Mouse (Mus musculus) liver, embryonic 15.5 days (tissue): ENCODE data around the gene Pacs1. TPM values are rescaled to one million over a fixed set of nuclear protein-coding genes. Genes with fewer than 3 reads are reported as not detected.
"Not testable (repeated sequence)": the region's sequence is repeated elsewhere in the genome, so short reads cannot be mapped to it uniquely, and the experiment has no call there.

ENCODE experiments used
- ATAC-seq: fragments of 200-750 bp; cut with Nextera tagmentation; 2 replicates; pipeline ENCODE4 v1.8.0; 2017; ENCODE audit warnings: moderate number of reproducible peaks, mild to moderate bottlenecking, moderate library complexity; ENCODE audit not compliant: insufficient read depth
- H3K27ac ChIP-seq: fragments of 300-500 bp; sonication (generic); replicated peaks from 2 replicates; pipeline ENCODE4 v1.5.1; 2015; ENCODE audit warnings: mild to moderate bottlenecking, inconsistent platforms
- H3K27me3 ChIP-seq: fragments of 300-500 bp; sonication (generic); 2 replicates; pipeline ENCODE4 v1.6.1; 2015; ENCODE audit warnings: mild to moderate bottlenecking, inconsistent platforms
- H3K36me3 ChIP-seq: fragments of 300-500 bp; sonication (generic); replicated peaks from 2 replicates; pipeline ENCODE4 v1.6.1; 2015; ENCODE audit warnings: moderate library complexity, mild to moderate bottlenecking, inconsistent platforms
- H3K4me1 ChIP-seq: fragments of 300-500 bp; sonication (generic); replicated peaks from 2 replicates; pipeline ENCODE4 v1.6.1; 2015; ENCODE audit warnings: inconsistent platforms
- H3K4me2 ChIP-seq: fragments of 300-500 bp; sonication (generic); 2 replicates; pipeline ENCODE4 v1.6.1; 2015; ENCODE audit warnings: moderate library complexity, mild to moderate bottlenecking, inconsistent platforms
- H3K4me3 ChIP-seq: fragments of 300-500 bp; sonication (generic); replicated peaks from 2 replicates; pipeline ENCODE4 v1.5.1; 2015; ENCODE audit warnings: mild to moderate bottlenecking, inconsistent platforms
- H3K9ac ChIP-seq: fragments of 300-500 bp; sonication (generic); 2 replicates; pipeline ENCODE4 v1.6.1; 2015; ENCODE audit warnings: moderate library complexity, mild to moderate bottlenecking, inconsistent platforms
- H3K9me3 ChIP-seq: fragments of 300-500 bp; sonication (generic); replicated peaks from 2 replicates; pipeline ENCODE4 v1.6.1; 2016; ENCODE audit warnings: inconsistent platforms
- WGBS: fragments of 180-500 bp; shearing (Covaris S2); methylation state at CpG from one replicate; pipeline ENCODE4 v1.1.7; 2015; ENCODE audit warnings: mixed read lengths; ENCODE audit not compliant: insufficient replicate concordance; 5-methylcytosine and 5-hydroxymethylcytosine counted together
- polyA plus RNA-seq: library from polyadenylated mRNA; unstranded; fragments of >200 nt; fragmentation: Nextera tagmentation; extraction: Ambion mirVana; gene quantifications from 2 replicates; pipeline ENCODE4 v1.2.1, GENCODE M21; 2015

Gene Pacs1
- polyA plus RNA-seq, 1 experiment from 2014 or later: 8.6 TPM

GRCm38 (mm10) chr19:5200617-5201016 lies 72.3 kb downstream of the Pacs1 start:
- not testable (repeated sequence) for H3K27me3 ChIP-seq
- 71% methylated on average over 4 of the region's 4 CpGs for WGBS

GRCm38 (mm10) chr19:5198553-5198952 lies 74.4 kb downstream of the Pacs1 start:
- Histone ChIP-seq H3K27ac (no peak overlapping the region), H3K4me3 (no peak overlapping the region), H3K9me3 (no peaks in the 10 kb centered on the region), H3K9ac (no peak overlapping the region), H3K4me1 (0 out of 2 replicates have a peak, but pooled peaks cover 5% of the 10 kb centered on the region), H3K27me3 (no peaks in the 10 kb centered on the region), H3K36me3 (no peaks in the 10 kb centered on the region), H3K4me2 (no peak overlapping the region)
- WGBS: 35% methylated on average over 3 of the region's 3 CpGs
- ATAC-seq: no peak

More at GRCm38 (mm10) chr19:5200617-5201016, 72.3 kb downstream of the Pacs1 start:
- not testable (repeated sequence) for H3K36me3 ChIP-seq, H3K9ac ChIP-seq, H3K4me3 ChIP-seq, H3K4me2 ChIP-seq, ATAC-seq, H3K4me1 ChIP-seq, H3K9me3 ChIP-seq, H3K27ac ChIP-seq

DNA sequence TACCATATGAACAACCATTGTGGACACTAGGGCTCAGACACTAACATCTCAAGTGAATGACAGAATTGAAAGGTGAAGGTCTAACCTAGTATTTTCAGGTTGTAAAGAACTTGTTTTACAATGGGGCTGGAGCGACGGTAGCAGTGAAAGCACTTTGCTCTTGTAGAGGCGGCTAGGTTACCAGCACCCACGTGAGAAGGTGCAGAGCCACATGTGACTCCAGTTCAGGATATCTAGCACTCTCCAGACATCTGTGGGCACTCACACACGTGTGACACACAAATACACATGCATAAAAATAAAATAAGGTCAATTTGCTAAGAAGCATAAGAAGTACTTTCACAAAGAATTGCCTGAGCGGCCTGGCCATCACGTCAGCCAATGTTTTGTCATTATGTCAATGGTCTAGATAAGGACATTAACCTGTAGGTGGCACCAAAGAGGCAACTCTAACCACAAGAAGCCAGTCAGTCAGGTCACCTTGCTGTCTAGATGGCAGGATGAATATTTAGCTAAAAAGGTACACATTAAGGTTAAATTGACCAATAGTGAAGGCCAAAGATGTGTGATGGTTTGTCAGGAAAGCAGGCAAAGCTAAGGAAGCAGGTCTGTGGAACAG lies 77.4 kb downstream of the Pacs1 start:
- Histone ChIP-seq H3K27me3 (no peaks in the 10 kb centered on the region), H3K36me3 (no peaks in the 10 kb centered on the region), H3K9ac (no peak overlapping the region), H3K4me3 (no peak overlapping the region), H3K9me3 (no peaks in the 10 kb centered on the region), H3K27ac (no peak overlapping the region), H3K4me1 (peaks cover 5% of the 10 kb centered on the region; the same call in 1 of the 2 replicates), H3K4me2 (no peak overlapping the region)
- no peak; the same call in 1 of the 2 replicates for ATAC-seq
- WGBS: 46% methylated on average over 7 of the region's 7 CpGs

DNA sequence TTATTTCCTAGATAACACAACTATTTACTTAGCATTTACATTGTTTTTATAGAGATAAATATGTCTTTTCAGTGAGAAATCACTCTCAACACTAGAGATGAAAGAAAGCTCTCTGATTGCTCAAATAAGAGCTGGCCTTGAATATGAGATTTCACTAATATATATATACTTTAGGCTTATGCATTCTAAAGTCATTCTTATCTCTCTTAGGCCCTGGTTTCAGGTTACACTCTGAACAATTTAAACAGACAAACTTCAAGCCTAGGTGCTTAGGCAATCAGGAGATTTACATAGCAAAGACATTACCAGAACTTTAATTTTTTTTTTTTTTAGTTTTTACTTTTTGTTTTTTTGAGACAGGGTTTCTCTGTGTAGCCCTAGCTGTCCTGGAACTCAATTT lies 80.5 kb downstream of the Pacs1 start:
- H3K36me3 ChIP-seq: no peaks in the 10 kb centered on the region
- no peaks in the 10 kb centered on the region; the same call in 1 of the 2 replicates for H3K4me1 ChIP-seq
- H3K4me2 ChIP-seq: no peak overlapping the region
- H3K27me3 ChIP-seq: no peaks in the 10 kb centered on the region
- no peaks in the 10 kb centered on the region for H3K9me3 ChIP-seq
- no peak overlapping the region for H3K9ac ChIP-seq
- H3K4me3 ChIP-seq: no peak overlapping the region
- no peak overlapping the region for H3K27ac ChIP-seq
- ATAC-seq: no peak

- Histone ChIP-seq H3K27me3 (no peaks in the 10 kb centered on the region), H3K9me3 (no peaks in the 10 kb centered on the region), H3K4me1 (no peaks in the 10 kb centered on the region; the same call in 1 of the 2 replicates), H3K4me2 (no peak overlapping the region), H3K27ac (no peak overlapping the region), H3K36me3 (0 out of 2 replicates have a peak, but pooled peaks cover 3% of the 10 kb centered on the region), H3K4me3 (no peak overlapping the region), H3K9ac (no peak overlapping the region)
- 87% methylated on average over 2 of the region's 2 CpGs for WGBS
- no peak for ATAC-seq
These were observed 85.5 kb downstream of the Pacs1 start for GRCm38 (mm10) chr19:5187439-5187838.

GRCm38 (mm10) chr19:5181926-5182325 lies 91.0 kb downstream of the Pacs1 start:
- Histone ChIP-seq H3K4me2 (no peak overlapping the region), H3K27ac (no peak overlapping the region), H3K4me1 (peaks cover 9% of the 10 kb centered on the region; the same call in 1 of the 2 replicates), H3K36me3 (0 out of 2 replicates have a peak, but pooled peaks cover 3% of the 10 kb centered on the region), H3K9me3 (no peaks in the 10 kb centered on the region), H3K27me3 (no peaks in the 10 kb centered on the region), H3K4me3 (no peak overlapping the region), H3K9ac (no peak overlapping the region)
- 70% methylated on average over 2 of the region's 2 CpGs for WGBS
- no peak for ATAC-seq

DNA sequence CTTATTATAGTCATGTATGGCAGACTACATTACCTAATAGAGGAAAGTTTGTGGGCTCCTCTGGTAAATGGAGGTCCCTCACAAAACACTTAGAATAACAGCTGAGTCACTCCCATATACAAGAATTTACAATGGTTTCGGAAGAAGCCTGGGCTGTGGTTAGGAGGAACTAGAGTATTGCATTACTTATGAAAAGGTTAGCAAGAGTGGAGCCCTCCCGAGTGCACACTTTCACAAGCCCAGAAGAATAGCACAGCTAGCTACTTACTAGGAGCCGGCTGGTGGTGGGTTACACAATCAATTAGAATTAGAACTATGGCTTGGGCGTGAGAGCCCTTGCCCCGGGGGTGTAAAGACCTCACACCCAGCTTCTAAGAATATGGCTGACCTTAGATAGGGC lies 94.3 kb downstream of the Pacs1 start:
- Histone ChIP-seq H3K27ac (peak overlapping the region; percentile 41; the same call in 1 of the 2 replicates), H3K4me2 (no peak overlapping the region; the same call in 1 of the 2 replicates), H3K4me3 (no peak overlapping the region), H3K9ac (no peak overlapping the region), H3K9me3 (no peaks in the 10 kb centered on the region), H3K4me1 (peaks cover 9% of the 10 kb centered on the region; the same call in 1 of the 2 replicates), H3K36me3 (no peaks in the 10 kb centered on the region), H3K27me3 (no peaks in the 10 kb centered on the region)
- WGBS: 30% methylated on average over 5 of the region's 5 CpGs
- ATAC-seq: no peak

GRCm38 (mm10) chr19:5170430-5170829 lies 102.5 kb downstream of the Pacs1 start:
- H3K4me2 ChIP-seq: no peak overlapping the region
- H3K9ac ChIP-seq: no peak overlapping the region
- no peaks in the 10 kb centered on the region for H3K9me3 ChIP-seq
- no peaks in the 10 kb centered on the region for H3K27me3 ChIP-seq
- H3K27ac ChIP-seq: no peak overlapping the region
- H3K36me3 ChIP-seq: no peaks in the 10 kb centered on the region
- ATAC-seq: no peak
- H3K4me3 ChIP-seq: no peak overlapping the region
- 28% methylated on average over 1 of the region's 1 CpGs for WGBS
- H3K4me1 ChIP-seq: peaks cover 17% of the 10 kb centered on the region; the same call in 1 of the 2 replicates

DNA sequence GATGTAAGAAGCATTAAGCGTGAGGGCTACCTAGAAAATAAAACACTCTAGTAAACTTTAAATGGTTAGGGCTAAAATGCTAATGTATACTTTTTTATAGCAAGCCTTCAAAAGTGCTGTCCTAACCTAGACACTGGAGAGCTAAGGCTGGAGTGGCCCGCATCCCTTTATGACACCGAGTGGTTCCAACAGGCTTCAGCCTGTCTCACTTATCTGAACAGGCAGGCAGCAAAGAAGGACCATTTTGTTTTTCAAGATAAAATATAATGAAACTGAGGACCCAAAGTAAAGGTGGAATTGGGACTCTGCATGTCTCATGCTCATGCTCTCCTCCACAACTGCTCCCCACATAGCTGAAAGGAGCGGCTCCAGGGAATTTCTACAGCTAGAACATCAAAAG lies 105.4 kb downstream of the Pacs1 start:
- 49% methylated on average over 4 of the region's 4 CpGs for WGBS
- ATAC-seq: peak; percentile 58
- Histone ChIP-seq H3K36me3 (no peaks in the 10 kb centered on the region), H3K4me3 (no peak overlapping the region), H3K9me3 (no peaks in the 10 kb centered on the region), H3K27ac (peak overlapping the region; percentile 64; the same call in 1 of the 2 replicates), H3K4me1 (peaks cover 17% of the 10 kb centered on the region; the same call in 1 of the 2 replicates), H3K9ac (no peak overlapping the region), H3K4me2 (peak overlapping the region; percentile 18; the same call in 1 of the 2 replicates), H3K27me3 (no peaks in the 10 kb centered on the region)

DNA sequence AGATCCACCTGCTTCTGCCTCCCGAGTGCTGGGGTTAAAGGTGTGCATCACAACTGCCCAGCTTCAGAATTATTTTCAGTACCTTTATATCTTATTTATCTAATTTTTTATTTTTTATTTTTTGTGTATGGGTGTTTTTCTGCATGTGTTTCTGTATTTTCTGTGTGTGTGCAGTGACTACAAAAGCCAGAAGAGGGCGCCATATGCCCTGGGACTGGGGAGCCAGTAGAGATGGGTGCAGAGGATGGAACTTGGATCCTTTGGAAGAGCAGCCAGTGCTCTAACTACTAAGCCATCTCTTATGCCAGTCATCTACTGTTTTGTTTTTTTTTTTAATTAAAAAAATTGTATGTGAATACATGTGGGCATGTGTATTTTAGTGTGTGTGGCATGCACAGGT lies 108.5 kb downstream of the Pacs1 start:
- no peak for ATAC-seq
- Histone ChIP-seq H3K27me3 (no peaks in the 10 kb centered on the region), H3K36me3 (no peaks in the 10 kb centered on the region), H3K4me1 (peaks cover 12% of the 10 kb centered on the region; the same call in 1 of the 2 replicates), H3K27ac (no peak overlapping the region), H3K4me3 (no peak overlapping the region), H3K9ac (no peak overlapping the region), H3K4me2 (no peak overlapping the region), H3K9me3 (no peaks in the 10 kb centered on the region)
- 42% methylated on average over 2 of the region's 2 CpGs for WGBS

DNA sequence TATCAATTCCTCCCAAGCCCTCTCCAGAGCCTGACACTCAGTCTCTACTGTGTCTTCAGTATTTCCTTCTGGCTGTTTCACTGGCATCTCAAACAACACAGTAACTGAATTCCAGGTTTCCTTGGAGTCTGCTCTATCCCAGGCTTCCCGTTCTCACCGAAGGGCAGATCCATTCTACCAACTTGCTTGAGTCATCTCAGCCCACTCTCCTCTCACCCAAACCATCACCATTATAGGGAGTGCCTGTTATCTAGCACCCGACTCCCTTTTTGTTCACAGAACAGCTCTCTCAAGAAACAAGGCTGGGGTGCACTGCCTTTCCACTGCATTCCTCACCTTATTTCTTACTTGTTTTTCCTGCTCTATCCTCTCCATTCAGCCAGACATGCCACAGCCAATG lies 111.0 kb downstream of the Pacs1 start:
- no peak overlapping the region for H3K4me2 ChIP-seq
- ATAC-seq: no peak
- no peak overlapping the region for H3K27ac ChIP-seq
- no peaks in the 10 kb centered on the region for H3K36me3 ChIP-seq
- no peaks in the 10 kb centered on the region for H3K27me3 ChIP-seq
- 63% methylated on average over 3 of the region's 3 CpGs for WGBS
- H3K9me3 ChIP-seq: no peaks in the 10 kb centered on the region
- 0 out of 2 replicates have a peak, but pooled peaks cover under 1% of the 10 kb centered on the region for H3K4me1 ChIP-seq
- H3K9ac ChIP-seq: no peak overlapping the region
- no peak overlapping the region for H3K4me3 ChIP-seq

DNA sequence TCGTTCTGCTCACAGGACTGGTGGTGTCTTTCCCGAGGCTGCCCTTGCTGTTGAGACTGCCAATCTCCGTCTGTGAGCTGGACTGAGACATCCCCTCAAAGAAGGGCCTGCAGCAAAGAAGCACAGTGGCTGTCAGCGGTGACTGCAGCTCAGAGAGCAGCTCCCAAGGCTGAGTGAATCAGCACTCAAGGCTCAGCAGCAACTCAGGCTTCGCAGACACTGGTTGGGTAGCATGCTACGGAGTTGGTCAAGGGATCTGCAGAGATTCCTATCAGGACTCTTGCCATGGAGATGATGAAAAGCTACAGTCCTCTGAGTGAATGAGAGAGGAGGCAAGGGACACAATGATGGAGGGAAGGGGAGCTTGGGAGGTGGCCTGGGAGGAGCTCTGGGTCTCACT lies 120.7 kb downstream of the Pacs1 start:
- ATAC-seq: no peak
- Histone ChIP-seq H3K4me1 (no peaks in the 10 kb centered on the region), H3K27ac (no peak overlapping the region), H3K36me3 (peaks cover 22% of the 10 kb centered on the region; the same call in 1 of the 2 replicates), H3K4me3 (no peak overlapping the region), H3K9me3 (no peaks in the 10 kb centered on the region), H3K9ac (no peak overlapping the region), H3K4me2 (no peak overlapping the region), H3K27me3 (no peaks in the 10 kb centered on the region)
- WGBS: 83% methylated on average over 6 of the region's 6 CpGs
